26 mouse cellular contexts compared by ENCODE assay signal in genomic region chr12:99557498-99557897, GRCm38 (mm10). TPM values are rescaled to one million over a fixed set of nuclear protein-coding genes. Genes with fewer than 3 reads are reported as not detected.
A peak's percentile ranks its signal among the peaks of the same experiment; 100 is the strongest.
DNase-seq lines count a peak whose midpoint lies in the region; ATAC-seq and TF ChIP-seq lines count a peak whose summit lies in the region.
"Had no signal": no experiment of that assay in that cellular context is flagged by ENCODE, and none has a peak within 500 bp of the region (broad histone marks: within the 10 kb centered on the region; RNA-seq: fewer than 3 reads in every experiment).

No protein-coding gene starts in this region.

- no peak for TF ChIP-seq EP300 in heart, postnatal 0 days (IDR thresholded peaks at IDR 0.05; ENCODE audit: low read depth)

- no peaks in the 10 kb centered on the region for H3K36me3 ChIP-seq in heart, postnatal 0 days (replicated peaks; ENCODE audit: control insufficient read depth, insufficient read depth, low read length)
- H3K36me3 ChIP-seq in heart, embryonic 12.5 days, result 0 out of 2 replicates have a peak, but pooled peaks cover 2% of the 10 kb centered on the region
- no peaks in the 10 kb centered on the region for H3K36me3 ChIP-seq in testis, adult 2 months (ENCODE audit: control insufficient read depth, insufficient read depth, low read length)
- H3K36me3 ChIP-seq: heart, embryonic 15.5 days; hindbrain, embryonic 12.5 days; limb, embryonic 15.5 days; midbrain, embryonic 15.5 days; neural tube, embryonic 13.5 days; stomach, embryonic 15.5 days had no signal

- 0 out of 2 replicates have a peak overlapping the region, but pooled peaks have one; percentile 1 for H3K4me2 ChIP-seq in heart, postnatal 0 days (ENCODE audit: low read depth, low read length)
- no peak overlapping the region for H3K4me2 ChIP-seq in heart, embryonic 12.5 days
- H3K4me2 ChIP-seq: heart, embryonic 15.5 days; hindbrain, embryonic 12.5 days; limb, embryonic 15.5 days; midbrain, embryonic 15.5 days; neural tube, embryonic 13.5 days; stomach, embryonic 15.5 days had no signal

- intact Hi-C loops in gastrocnemius, adult 2 months (cut with DNase I), result no loop called here

- peak; percentile 29 for DNase-seq in gastrocnemius, adult 2 months
- no peak for DNase-seq in gastrocnemius, adult 8-10 months (ENCODE audit: low spot score in 2 of 2)
- DNase-seq in heart, postnatal 0 days (ENCODE audit: low spot score), result no peak
- no peak for DNase-seq in right cerebral cortex, postnatal 4 days
- DNase-seq: adrenal gland, postnatal 10 days; cerebellum, adult 2 months; cerebellum, postnatal 36 days; forebrain, postnatal 0 days; kidney, adult 18-20 months; kidney, postnatal 14 days; left cerebral cortex, postnatal 4 days; liver, postnatal 0 days; right cerebral cortex, adult 18-20 months had no signal

- no peak for TF ChIP-seq CTCF in gastrocnemius, adult 2 months (IDR thresholded peaks at IDR 0.05)
- no peak for TF ChIP-seq CTCF in heart, postnatal 0 days (IDR thresholded peaks at IDR 0.05; ENCODE audit: low read depth)
- no peak for TF ChIP-seq CTCF in testis, adult 2 months (IDR thresholded peaks at IDR 0.05; ENCODE audit: control insufficient read depth, insufficient read depth, insufficient replicate concordance, low read depth, low read length)

- peaks cover 27% of the 10 kb centered on the region for H3K4me1 ChIP-seq in heart, postnatal 0 days (ENCODE audit: control insufficient read depth, insufficient read depth)
- peaks cover 44% of the 10 kb centered on the region for H3K4me1 ChIP-seq in heart, embryonic 12.5 days (replicated peaks)
- H3K4me1 ChIP-seq in brown adipose tissue, adult 24 weeks (ENCODE audit: control insufficient read depth, insufficient read depth, insufficient read length, low read length), result peaks cover 34% of the 10 kb centered on the region
- H3K4me1 ChIP-seq in testis, adult 2 months (ENCODE audit: control insufficient read depth, insufficient read depth, low read length), result peaks cover 10% of the 10 kb centered on the region

- H3K4me3 ChIP-seq in gastrocnemius, adult 2 months, result peak overlapping the region; percentile 17
- H3K4me3 ChIP-seq in heart, postnatal 0 days (ENCODE audit: low read depth, low read length), result no peak overlapping the region
- no peak overlapping the region for H3K4me3 ChIP-seq in heart, embryonic 12.5 days
- H3K4me3 ChIP-seq in brown adipose tissue, adult 24 weeks (ENCODE audit: insufficient read depth, low read depth, low read length), result no peak overlapping the region
- no peak overlapping the region for H3K4me3 ChIP-seq in testis, adult 2 months (ENCODE audit: control insufficient read depth, low read depth, low read length)
- H3K4me3 ChIP-seq: heart, embryonic 15.5 days; hindbrain, embryonic 12.5 days; limb, embryonic 15.5 days; midbrain, embryonic 15.5 days; myocyte; neural tube, embryonic 13.5 days; stomach, embryonic 15.5 days had no signal

- WGBS in heart, postnatal 0 days, result 57% methylated on average over 8 of the region's 8 CpGs
- WGBS in heart, embryonic 12.5 days, result 61% methylated on average over 8 of the region's 8 CpGs

- H3K9ac ChIP-seq in heart, postnatal 0 days (replicated peaks; ENCODE audit: low read depth, low read length), result no peak overlapping the region
- H3K9ac ChIP-seq in heart, embryonic 12.5 days, result no peak overlapping the region
- H3K9ac ChIP-seq: forebrain, postnatal 0 days; heart, embryonic 15.5 days; hindbrain, embryonic 12.5 days; limb, embryonic 15.5 days; liver, postnatal 0 days; midbrain, embryonic 15.5 days; neural tube, embryonic 13.5 days; stomach, embryonic 15.5 days had no signal

- no peaks in the 10 kb centered on the region for H3K9me3 ChIP-seq in heart, postnatal 0 days (replicated peaks; ENCODE audit: control insufficient read depth, low read length)
- no peaks in the 10 kb centered on the region for H3K9me3 ChIP-seq in heart, embryonic 12.5 days (replicated peaks)
- H3K9me3 ChIP-seq: heart, embryonic 15.5 days; hindbrain, embryonic 12.5 days; limb, embryonic 15.5 days; midbrain, embryonic 15.5 days; neural tube, embryonic 13.5 days; stomach, embryonic 15.5 days had no signal

- no peak for TF ChIP-seq POLR2A in testis, adult 2 months (IDR thresholded peaks at IDR 0.05; ENCODE audit: control insufficient read depth, low read depth, low read length)

- H3K27me3 ChIP-seq in heart, postnatal 0 days (ENCODE audit: control insufficient read depth, insufficient read depth, low read length), result no peaks in the 10 kb centered on the region
- no peaks in the 10 kb centered on the region for H3K27me3 ChIP-seq in heart, embryonic 12.5 days (replicated peaks)
- H3K27me3 ChIP-seq in testis, adult 2 months (ENCODE audit: control insufficient read depth, insufficient read depth, low read length), result no peaks in the 10 kb centered on the region
- H3K27me3 ChIP-seq: heart, embryonic 15.5 days; hindbrain, embryonic 12.5 days; limb, embryonic 15.5 days; midbrain, embryonic 15.5 days; neural tube, embryonic 13.5 days; stomach, embryonic 15.5 days had no signal

- ATAC-seq in heart, postnatal 0 days (ENCODE audit: insufficient read depth, low read depth), result no peak
- ATAC-seq in heart, embryonic 12.5 days (ENCODE audit: insufficient number of reproducible peaks, low FRiP score), result no peak
- ATAC-seq: activated CD4-positive, CD25-positive, alpha-beta regulatory T cell, adult 4 months; forebrain, postnatal 0 days; liver, postnatal 0 days; lung, postnatal 0 days; midbrain, embryonic 15.5 days had no signal

- H3K27ac ChIP-seq in gastrocnemius, adult 2 months, result peak overlapping the region; percentile 58
- H3K27ac ChIP-seq in heart, postnatal 0 days (ENCODE audit: low read depth), result no peak overlapping the region
- no peak overlapping the region for H3K27ac ChIP-seq in heart, embryonic 12.5 days (ENCODE audit: poor library complexity, severe bottlenecking)
- H3K27ac ChIP-seq in brown adipose tissue, adult 24 weeks (replicated peaks; ENCODE audit: low read depth, low read length), result 0 out of 2 replicates have a peak overlapping the region, but pooled peaks have one; percentile 15
- peak overlapping the region; percentile 52 for H3K27ac ChIP-seq in testis, adult 2 months (ENCODE audit: control insufficient read depth, insufficient read depth, low read depth, low read length)
- H3K27ac ChIP-seq: heart, embryonic 15.5 days; hindbrain, embryonic 12.5 days; limb, embryonic 15.5 days; macrophage; midbrain, embryonic 15.5 days; neural tube, embryonic 13.5 days; stomach, embryonic 15.5 days had no signal

RNA-seq across cellular contexts. Expression of gene Foxn3, which starts 5.9 kb away (rescaled TPM):
- total RNA-seq in gastrocnemius, adult 2 months (2021), result 100 to 1,000 TPM; 190 to 201 TPM
- 100 to 1,000 TPM; 171 to 255 (median 210) TPM for total RNA-seq in gastrocnemius, adult 8-10 months (2022)
- 31.4 and 36.1 TPM in 2 replicates for total RNA-seq in heart, postnatal 0 days (2014; rRNA removed; ENCODE audit: low replicate concordance)
- 53.1 and 55.3 TPM in 2 replicates for polyA plus RNA-seq in heart, postnatal 0 days (2015; fragmentation: Nextera tagmentation; extraction: Ambion mirVana)
- polyA plus RNA-seq in heart, embryonic 12.5 days (2016; fragmentation: Nextera tagmentation; extraction: Ambion mirVana), result 66.2 and 69.1 TPM in 2 replicates
- 21.5 and 28.9 TPM in 2 replicates for polyA plus RNA-seq in brown adipose tissue, adult 24 weeks (2012; ENCODE audit: insufficient read depth, insufficient read length, missing spikeins)
- 7.3 and 8.2 TPM in 2 replicates for polyA plus RNA-seq in testis, adult 2 months (2012; rRNA removed)

Comparison
In these comparisons a context has a peak if more than half of its experiments do, and no peak if none do; other contexts are left out.
1. H3K27ac ChIP-seq: peak in gastrocnemius, adult 2 months (single experiment), brown adipose tissue, adult 24 weeks (single experiment) and testis, adult 2 months (single experiment); none in heart, postnatal 0 days (single experiment) and heart, embryonic 12.5 days (single experiment).